Mouse (Mus musculus) neural tube, embryonic 15.5 days (tissue): ENCODE data around the gene Tlk2. TPM values are rescaled to one million over a fixed set of nuclear protein-coding genes. Genes with fewer than 3 reads are reported as not detected.

Experiments
- ATAC-seq: fragments of 200-750 bp; cut with Nextera tagmentation; 2 replicates; pipeline ENCODE4 v1.8.0; 2017; ENCODE audit warnings: mild to moderate bottlenecking, moderate TSS enrichment, moderate library complexity; ENCODE audit not compliant: low FRiP score
- H3K27ac ChIP-seq: fragments of 300-500 bp; sonication (generic); replicated peaks from 2 replicates; pipeline ENCODE4 v1.5.1; 2015; ENCODE audit warnings: mild to moderate bottlenecking, inconsistent platforms
- H3K27me3 ChIP-seq: fragments of 300-500 bp; sonication (generic); replicated peaks from 2 replicates; pipeline ENCODE4 v1.6.1; 2015; ENCODE audit warnings: inconsistent platforms
- H3K36me3 ChIP-seq: fragments of 300-500 bp; sonication (generic); 2 replicates; pipeline ENCODE4 v1.6.1; 2015; ENCODE audit warnings: inconsistent platforms
- H3K4me1 ChIP-seq: fragments of 300-500 bp; sonication (generic); 2 replicates; pipeline ENCODE4 v1.6.1; 2015; ENCODE audit warnings: inconsistent platforms
- H3K4me2 ChIP-seq: fragments of 300-500 bp; sonication (generic); 2 replicates; pipeline ENCODE4 v1.6.1; 2015; ENCODE audit warnings: inconsistent platforms, mild to moderate bottlenecking, moderate library complexity
- H3K4me3 ChIP-seq: fragments of 300-500 bp; sonication (generic); replicated peaks from 2 replicates; pipeline ENCODE4 v1.5.1; 2015; ENCODE audit warnings: mild to moderate bottlenecking, inconsistent platforms
- H3K9ac ChIP-seq: fragments of 300-500 bp; sonication (generic); replicated peaks from 2 replicates; pipeline ENCODE4 v1.6.1; 2015; ENCODE audit warnings: mild to moderate bottlenecking, inconsistent platforms
- H3K9me3 ChIP-seq: fragments of 300-500 bp; sonication (generic); replicated peaks from 2 replicates; pipeline ENCODE4 v1.6.1; 2016; ENCODE audit warnings: inconsistent platforms
- WGBS: fragments of 180-500 bp; shearing (Covaris S2); methylation state at CpG from one replicate; pipeline ENCODE4 v1.1.7; 2015; ENCODE audit warnings: mixed read lengths; 5-methylcytosine and 5-hydroxymethylcytosine counted together
- polyA plus RNA-seq: library from polyadenylated mRNA; unstranded; fragments of >200 nt; fragmentation: Nextera tagmentation; extraction: Ambion mirVana; gene quantifications from 2 replicates; pipeline ENCODE4 v1.2.1, GENCODE M21; 2015

Tlk2 gene
- polyA plus RNA-seq, 1 experiment from 2014 or later, result 20.6 TPM

DNA sequence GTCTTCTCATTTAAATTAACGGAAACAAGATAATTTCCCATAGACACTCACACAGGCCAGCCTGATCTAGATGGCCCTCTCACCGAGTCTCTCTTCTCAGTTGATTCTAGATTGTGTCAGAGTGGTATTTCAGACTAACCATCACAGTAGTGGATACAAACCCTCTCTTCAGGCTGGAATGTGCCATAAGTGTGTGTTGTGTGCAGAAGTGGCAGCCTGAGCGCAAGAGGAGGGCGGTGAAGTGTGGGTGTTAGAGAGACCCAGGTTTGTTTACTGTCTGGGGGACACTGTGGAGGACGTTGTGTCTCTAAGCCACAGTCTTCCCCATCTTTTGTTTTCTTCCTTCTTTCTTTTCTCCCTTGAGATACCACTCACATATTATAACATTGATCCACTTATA, 144.9 kb downstream of the Tlk2 start:
- 89% methylated on average over 5 of the region's 5 CpGs for WGBS
- H3K4me2 ChIP-seq, result no peak overlapping the region
- no peaks in the 10 kb centered on the region for H3K9me3 ChIP-seq
- H3K4me3 ChIP-seq, result no peak overlapping the region
- H3K36me3 ChIP-seq, result no peaks in the 10 kb centered on the region
- H3K4me1 ChIP-seq, result no peaks in the 10 kb centered on the region
- H3K9ac ChIP-seq, result no peak overlapping the region
- H3K27me3 ChIP-seq, result no peaks in the 10 kb centered on the region
- no peak overlapping the region for H3K27ac ChIP-seq
- no peak for ATAC-seq

DNA sequence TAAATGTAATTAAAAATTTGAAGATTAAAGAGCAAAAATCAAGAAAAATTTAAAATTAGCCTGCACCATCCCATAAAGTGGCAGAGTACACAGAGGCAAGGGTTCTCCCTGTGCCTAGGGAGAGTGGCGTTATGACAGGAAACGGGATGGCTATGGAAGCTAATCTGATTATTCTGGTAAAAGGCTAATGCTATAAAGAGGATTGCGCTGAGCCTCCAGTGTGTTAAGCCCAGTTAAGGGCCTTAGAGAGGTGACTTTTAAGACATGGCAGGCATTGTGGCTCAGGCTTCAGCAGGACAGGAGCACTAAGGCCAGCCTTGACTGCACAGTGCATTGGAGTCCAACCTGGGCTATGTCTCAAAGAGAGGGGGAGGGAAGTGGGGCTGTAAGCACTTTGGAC, 148.5 kb downstream of the Tlk2 start:
- no peaks in the 10 kb centered on the region for H3K9me3 ChIP-seq
- no peak overlapping the region for H3K9ac ChIP-seq
- peaks cover 5% of the 10 kb centered on the region; the same call in 1 of the 2 replicates for H3K4me1 ChIP-seq
- no peaks in the 10 kb centered on the region for H3K27me3 ChIP-seq
- no peak overlapping the region for H3K27ac ChIP-seq
- no peak overlapping the region for H3K4me3 ChIP-seq
- H3K36me3 ChIP-seq, result no peaks in the 10 kb centered on the region
- WGBS, result 98% methylated on average over 3 of the region's 3 CpGs
- no peak overlapping the region for H3K4me2 ChIP-seq
- no peak for ATAC-seq

DNA sequence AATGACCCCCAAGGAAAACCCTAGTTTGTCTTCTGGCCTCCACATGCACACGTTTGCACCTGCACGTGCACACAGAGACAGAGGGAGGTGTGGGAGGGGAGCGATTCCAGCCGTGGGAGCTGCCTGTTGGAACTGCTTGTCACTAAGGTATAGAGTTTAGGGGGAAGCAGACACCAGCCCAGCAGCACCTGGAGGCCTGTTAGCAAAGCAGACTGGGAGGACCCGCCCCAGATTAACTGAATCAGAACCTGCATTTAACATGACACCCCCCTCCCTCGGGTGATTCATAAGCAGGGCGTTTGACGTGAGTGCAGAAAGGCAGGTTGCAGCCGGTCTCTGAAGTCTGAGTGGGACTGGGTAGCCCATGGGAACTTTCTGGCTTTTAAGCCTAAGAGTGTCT, 151.4 kb downstream of the Tlk2 start:
- Histone ChIP-seq H3K4me1 (peaks cover 5% of the 10 kb centered on the region; the same call in 1 of the 2 replicates), H3K4me2 (no peak overlapping the region), H3K27ac (no peak overlapping the region), H3K9ac (no peak overlapping the region), H3K36me3 (no peaks in the 10 kb centered on the region), H3K4me3 (no peak overlapping the region), H3K27me3 (no peaks in the 10 kb centered on the region), H3K9me3 (no peaks in the 10 kb centered on the region)
- no peak for ATAC-seq
- WGBS, result 74% methylated on average over 9 of the region's 9 CpGs

DNA sequence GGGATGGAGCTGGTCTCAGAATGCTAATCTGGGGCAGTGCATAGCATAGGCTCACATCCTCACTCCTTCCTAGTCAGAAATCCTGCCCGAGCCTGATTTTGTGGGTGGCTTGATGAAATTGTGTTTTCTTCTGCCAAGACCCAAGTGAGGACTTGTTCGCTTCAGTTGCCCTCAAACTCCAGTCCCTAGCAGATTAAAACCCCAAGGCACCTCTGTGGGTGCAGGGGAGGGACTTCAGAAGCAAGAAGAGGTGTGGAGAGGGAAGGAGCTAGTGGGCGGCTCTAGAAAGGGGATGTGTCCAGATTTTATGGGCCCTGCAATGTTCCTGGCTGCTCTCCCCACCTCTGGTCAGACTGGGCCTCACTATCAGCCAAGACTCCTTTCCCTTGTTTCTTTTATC, 152.5 kb downstream of the Tlk2 start:
- H3K4me1 ChIP-seq, result peaks cover 5% of the 10 kb centered on the region; the same call in 1 of the 2 replicates
- no peak overlapping the region for H3K4me2 ChIP-seq
- no peaks in the 10 kb centered on the region for H3K36me3 ChIP-seq
- H3K27me3 ChIP-seq, result no peaks in the 10 kb centered on the region
- WGBS, result 92% methylated on average over 3 of the region's 3 CpGs
- H3K27ac ChIP-seq, result no peak overlapping the region
- no peak overlapping the region for H3K9ac ChIP-seq
- ATAC-seq, result no peak
- H3K9me3 ChIP-seq, result no peaks in the 10 kb centered on the region
- no peak overlapping the region for H3K4me3 ChIP-seq

DNA sequence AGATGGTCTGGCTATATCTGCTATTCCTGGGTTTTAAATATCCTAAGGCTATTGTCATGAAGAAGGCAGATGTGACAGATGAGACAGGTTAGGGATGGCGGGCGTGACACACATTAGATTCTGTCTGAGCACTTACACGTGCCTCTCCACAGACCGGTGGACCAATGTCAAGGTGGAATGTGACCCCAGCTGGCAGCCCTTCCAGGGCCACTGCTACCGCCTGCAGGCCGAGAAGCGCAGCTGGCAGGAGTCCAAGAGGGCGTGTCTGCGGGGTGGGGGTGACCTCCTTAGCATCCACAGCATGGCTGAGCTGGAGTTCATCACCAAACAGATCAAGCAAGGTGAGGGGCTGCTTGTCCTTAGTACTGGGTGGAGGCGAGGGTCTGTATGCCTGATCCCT, 153.1 kb downstream of the Tlk2 start:
- no peak for ATAC-seq
- no peak overlapping the region for H3K9ac ChIP-seq
- no peak overlapping the region for H3K4me3 ChIP-seq
- H3K27ac ChIP-seq, result no peak overlapping the region
- H3K27me3 ChIP-seq, result no peaks in the 10 kb centered on the region
- peaks cover 5% of the 10 kb centered on the region; the same call in 1 of the 2 replicates for H3K4me1 ChIP-seq
- no peak overlapping the region for H3K4me2 ChIP-seq
- no peaks in the 10 kb centered on the region for H3K9me3 ChIP-seq
- H3K36me3 ChIP-seq, result no peaks in the 10 kb centered on the region
- 37% methylated on average over 10 of the region's 10 CpGs for WGBS

DNA sequence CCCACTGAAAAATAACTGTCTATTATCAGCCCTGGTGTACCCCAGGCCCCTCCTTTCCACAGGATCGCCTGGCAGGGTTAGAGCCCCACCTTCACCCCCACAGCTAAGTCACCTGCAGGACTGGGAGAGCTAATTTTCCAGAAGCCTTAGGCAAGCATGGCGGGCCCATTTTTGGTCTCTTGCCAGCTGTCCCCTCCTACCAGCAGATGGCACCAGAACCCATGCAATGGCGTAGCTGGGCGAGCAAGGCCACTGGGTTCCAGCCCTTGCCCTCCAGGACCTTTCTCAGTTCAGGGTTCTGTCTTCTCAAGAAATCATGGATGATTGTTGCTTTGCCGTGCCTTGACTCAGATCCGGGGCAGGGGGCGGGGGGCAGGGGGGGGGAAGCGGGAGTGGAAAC, 153.9 kb downstream of the Tlk2 start:
- no peak overlapping the region for H3K9ac ChIP-seq
- ATAC-seq, result 0 out of 2 replicates have a peak, but pooled peaks have one; percentile 41
- H3K4me1 ChIP-seq, result peaks cover 5% of the 10 kb centered on the region; the same call in 1 of the 2 replicates
- H3K9me3 ChIP-seq, result no peaks in the 10 kb centered on the region
- no peak overlapping the region for H3K4me3 ChIP-seq
- WGBS, result 59% methylated on average over 8 of the region's 8 CpGs
- no peaks in the 10 kb centered on the region for H3K27me3 ChIP-seq
- no peaks in the 10 kb centered on the region for H3K36me3 ChIP-seq
- H3K27ac ChIP-seq, result no peak overlapping the region
- no peak overlapping the region for H3K4me2 ChIP-seq

Other genes starting within 250 kb of the Tlk2 start
- 0.55 TPM in 1 of 2 replicates, not detected in the other for gene Efcab3, start 115.2 kb upstream of the Tlk2 start, polyA plus RNA-seq
- 30.0 and 35.1 TPM in 2 replicates for gene Mettl2, start 52.4 kb upstream of the Tlk2 start, polyA plus RNA-seq
- not detected in 2 replicates for gene Gm10842, start 31.9 kb upstream of the Tlk2 start, polyA plus RNA-seq
- gene Mrc2, start 113.8 kb downstream of the Tlk2 start, polyA plus RNA-seq, result 5.1 and 6.6 TPM in 2 replicates